Mouse (Mus musculus): ENCODE data around the gene Nexn. TPM values are rescaled to one million over a fixed set of nuclear protein-coding genes. Genes with fewer than 3 reads are reported as not detected.
A peak's percentile ranks its signal among the peaks of the same experiment; 100 is the strongest.
"Not testable (repeated sequence)": the region's sequence is repeated elsewhere in the genome, so short reads cannot be mapped to it uniquely, and the experiment has no call there.

The Nexn gene
- polyA plus RNA-seq, 1 experiment from 2014 or later, result 31.2 TPM

- no peak overlapping the region for H3K4me2 ChIP-seq (replicated peaks)
- ATAC-seq, result peak; percentile 68
These were observed 61.6 kb downstream of the Nexn start for GRCm38 (mm10) chr3:152204577-152204976.

DNA sequence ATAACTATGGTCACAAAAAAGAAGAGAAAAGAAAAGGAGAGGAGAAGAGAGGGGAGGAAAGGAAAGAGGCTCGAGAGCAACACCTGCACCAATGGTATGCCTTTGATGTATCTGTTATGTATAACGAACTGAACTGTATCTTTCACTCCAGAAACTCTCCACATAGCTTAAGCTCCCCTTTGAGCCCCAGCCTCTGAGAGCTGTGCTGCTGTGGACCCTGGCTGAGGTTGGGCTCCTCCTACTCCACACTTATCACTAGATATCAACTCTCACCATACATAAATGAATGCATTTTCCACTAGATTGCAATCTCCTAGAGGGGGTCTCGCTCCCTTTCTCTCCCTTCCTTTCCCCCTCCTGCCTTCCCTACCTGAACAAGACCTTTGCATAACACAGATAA lies 62.2 kb downstream of the Nexn start:
- H3K9ac ChIP-seq, result no peak overlapping the region
- ATAC-seq, result no peak
- H3K27me3 ChIP-seq (replicated peaks), result no peaks in the 10 kb centered on the region
- no peak overlapping the region for H3K27ac ChIP-seq
- H3K4me2 ChIP-seq (replicated peaks), result no peak overlapping the region
- no peak overlapping the region for H3K4me3 ChIP-seq (replicated peaks)
- 65% methylated on average over 3 of the region's 3 CpGs for WGBS
- H3K36me3 ChIP-seq, result no peaks in the 10 kb centered on the region
- peaks cover 6% of the 10 kb centered on the region; the same call in 1 of the 2 replicates for H3K4me1 ChIP-seq (replicated peaks)
- no peaks in the 10 kb centered on the region for H3K9me3 ChIP-seq

More at GRCm38 (mm10) chr3:152204577-152204976, 61.6 kb downstream of the Nexn start:
- no peak overlapping the region for H3K9ac ChIP-seq
- 63% methylated on average over 3 of the region's 3 CpGs for WGBS
- H3K36me3 ChIP-seq, result no peaks in the 10 kb centered on the region
- H3K27me3 ChIP-seq (replicated peaks), result no peaks in the 10 kb centered on the region
- peaks cover 9% of the 10 kb centered on the region; the same call in 1 of the 2 replicates for H3K4me1 ChIP-seq (replicated peaks)
- no peak overlapping the region for H3K4me3 ChIP-seq (replicated peaks)
- no peaks in the 10 kb centered on the region for H3K9me3 ChIP-seq
- H3K27ac ChIP-seq, result no peak overlapping the region

GRCm38 (mm10) chr3:152203411-152203810 lies 62.7 kb downstream of the Nexn start:
- Histone ChIP-seq H3K4me2 (replicated peaks) (no peak overlapping the region), H3K27me3 (replicated peaks) (no peaks in the 10 kb centered on the region), H3K4me3 (replicated peaks) (no peak overlapping the region), H3K9ac (no peak overlapping the region), H3K4me1 (replicated peaks) (peaks cover 3% of the 10 kb centered on the region; the same call in 1 of the 2 replicates), H3K27ac (no peak overlapping the region), H3K36me3 (no peaks in the 10 kb centered on the region), H3K9me3 (no peaks in the 10 kb centered on the region)
- ATAC-seq, result no peak
- WGBS, result 85% methylated on average over 6 of the region's 6 CpGs

- Histone ChIP-seq H3K9ac (no peak overlapping the region), H3K4me3 (replicated peaks) (no peak overlapping the region), H3K9me3 (no peaks in the 10 kb centered on the region), H3K27ac (no peak overlapping the region), H3K4me2 (replicated peaks) (no peak overlapping the region), H3K36me3 (no peaks in the 10 kb centered on the region), H3K4me1 (replicated peaks) (0 out of 2 replicates have a peak, but pooled peaks cover 2% of the 10 kb centered on the region), H3K27me3 (replicated peaks) (no peaks in the 10 kb centered on the region)
- no peak for ATAC-seq
These were observed 63.2 kb downstream of the Nexn start for GRCm38 (mm10) chr3:152202942-152203341.

GRCm38 (mm10) chr3:152201651-152202050 lies 64.5 kb downstream of the Nexn start:
- Histone ChIP-seq H3K4me3 (replicated peaks) (no peak overlapping the region), H3K36me3 (no peaks in the 10 kb centered on the region), H3K27ac (no peak overlapping the region), H3K27me3 (replicated peaks) (no peaks in the 10 kb centered on the region), H3K4me2 (replicated peaks) (no peak overlapping the region), H3K9me3 (no peaks in the 10 kb centered on the region), H3K4me1 (replicated peaks) (0 out of 2 replicates have a peak, but pooled peaks cover 2% of the 10 kb centered on the region), H3K9ac (no peak overlapping the region)
- WGBS, result 63% methylated on average over 2 of the region's 2 CpGs
- ATAC-seq, result peak; percentile 47

DNA sequence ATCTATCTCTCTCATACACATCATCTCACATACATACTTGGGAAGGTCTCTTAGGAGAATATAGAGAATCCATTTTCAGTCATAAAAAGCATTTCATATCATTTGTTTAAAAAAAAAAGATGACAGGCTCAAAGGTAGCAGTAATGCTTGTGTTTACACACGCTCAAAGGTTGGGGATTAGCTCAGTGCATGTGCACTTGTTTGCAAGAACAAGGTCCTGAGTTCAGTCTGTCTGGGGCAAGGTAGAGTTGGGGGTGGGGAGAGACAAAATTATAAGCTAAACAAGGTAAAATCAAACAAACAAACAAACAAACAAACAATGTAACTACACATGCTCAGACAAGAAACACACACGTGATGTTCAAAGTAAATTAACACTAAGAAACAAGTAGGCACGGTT lies 65.0 kb downstream of the Nexn start:
- Histone ChIP-seq H3K4me2 (replicated peaks) (no peak overlapping the region), H3K27me3 (replicated peaks) (no peaks in the 10 kb centered on the region), H3K27ac (no peak overlapping the region), H3K9ac (no peak overlapping the region), H3K4me1 (replicated peaks) (0 out of 2 replicates have a peak, but pooled peaks cover 2% of the 10 kb centered on the region), H3K36me3 (no peaks in the 10 kb centered on the region), H3K9me3 (no peaks in the 10 kb centered on the region), H3K4me3 (replicated peaks) (no peak overlapping the region)
- 72% methylated on average over 3 of the region's 3 CpGs for WGBS
- ATAC-seq, result peak; percentile 75

DNA sequence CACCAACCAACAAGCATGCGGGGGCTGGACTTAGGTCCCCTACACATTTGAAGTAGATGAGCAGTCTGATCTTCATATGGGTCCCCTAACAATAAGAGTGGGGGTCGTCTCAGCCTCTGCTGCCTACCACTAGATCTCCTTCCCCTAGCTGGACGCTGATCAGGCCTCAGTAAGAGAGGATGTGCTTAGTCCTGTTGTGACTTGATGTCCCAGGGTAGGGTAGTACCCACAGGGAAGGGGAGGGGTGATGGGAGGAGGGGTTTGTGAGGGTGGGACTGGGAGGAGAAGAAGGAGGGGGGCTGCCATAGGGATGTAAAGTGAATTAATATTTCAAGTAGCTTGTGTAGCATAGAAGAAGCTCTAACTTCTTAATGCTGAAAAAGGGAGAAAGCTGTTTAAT lies 67.0 kb downstream of the Nexn start:
- Histone ChIP-seq H3K4me3 (replicated peaks) (no peak overlapping the region), H3K27ac (no peak overlapping the region), H3K36me3 (no peaks in the 10 kb centered on the region), H3K27me3 (replicated peaks) (no peaks in the 10 kb centered on the region), H3K9ac (no peak overlapping the region), H3K4me1 (replicated peaks) (0 out of 2 replicates have a peak, but pooled peaks cover 1% of the 10 kb centered on the region), H3K4me2 (replicated peaks) (no peak overlapping the region), H3K9me3 (no peaks in the 10 kb centered on the region)
- no peak for ATAC-seq
- 67% methylated on average over 3 of the region's 3 CpGs for whole genome bisulfite sequencing

- not testable (repeated sequence) for H3K4me3 ChIP-seq (replicated peaks); H3K27me3 ChIP-seq (replicated peaks); H3K4me1 ChIP-seq (replicated peaks); H3K27ac ChIP-seq; H3K4me2 ChIP-seq (replicated peaks); ATAC-seq; H3K9me3 ChIP-seq; H3K36me3 ChIP-seq; H3K9ac ChIP-seq
- 29% methylated on average over 2 of the region's 2 CpGs for WGBS
These were observed 68.9 kb downstream of the Nexn start for GRCm38 (mm10) chr3:152197246-152197645.

DNA sequence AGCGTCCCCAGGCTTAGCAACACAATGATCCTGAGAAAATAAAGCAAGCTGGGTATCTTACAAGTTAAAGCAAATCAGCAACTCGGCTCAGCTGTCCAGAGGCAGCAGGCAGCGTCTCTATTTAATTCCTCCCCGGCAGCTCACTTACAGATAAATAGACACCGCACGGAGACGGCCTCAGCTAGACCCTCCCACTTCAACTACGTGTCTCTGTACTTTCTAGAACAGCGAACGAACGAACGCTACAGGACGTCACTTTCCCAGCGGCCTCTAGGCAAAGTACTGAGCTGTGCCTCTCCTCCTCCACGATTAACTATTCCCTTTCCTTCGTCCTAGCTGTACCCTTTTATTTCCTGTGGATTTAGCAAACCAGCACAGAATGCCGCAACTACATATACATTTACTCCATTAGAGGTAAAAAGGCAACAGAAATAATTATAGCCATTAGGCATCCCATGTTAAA lies 72.5 kb downstream of the Nexn start:
- no peaks in the 10 kb centered on the region for H3K36me3 ChIP-seq
- 0 out of 2 replicates have a peak, but pooled peaks cover 3% of the 10 kb centered on the region for H3K4me1 ChIP-seq (replicated peaks)
- no peaks in the 10 kb centered on the region for H3K27me3 ChIP-seq (replicated peaks)
- no peaks in the 10 kb centered on the region for H3K9me3 ChIP-seq
- ATAC-seq, result peak; percentile 98
- peak overlapping the region; percentile 50 for H3K9ac ChIP-seq
- peak overlapping the region; percentile 58 for H3K4me2 ChIP-seq (replicated peaks)
- WGBS, result 1% methylated on average over 17 of the region's 17 CpGs
- peak overlapping the region; percentile 46 for H3K4me3 ChIP-seq (replicated peaks)
- H3K27ac ChIP-seq, result peak overlapping the region; percentile 90

- Histone ChIP-seq H3K36me3 (no peaks in the 10 kb centered on the region), H3K9me3 (no peaks in the 10 kb centered on the region), H3K4me2 (replicated peaks) (peak overlapping the region; percentile 58), H3K27me3 (replicated peaks) (no peaks in the 10 kb centered on the region), H3K9ac (peak overlapping the region; percentile 50), H3K4me1 (replicated peaks) (0 out of 2 replicates have a peak, but pooled peaks cover 3% of the 10 kb centered on the region), H3K27ac (peak overlapping the region; percentile 90), H3K4me3 (replicated peaks) (peak overlapping the region; percentile 46)
- ATAC-seq, result no peak
- WGBS, result under 1% methylated on average over 7 of the region's 7 CpGs
These were observed 73.0 kb downstream of the Nexn start for GRCm38 (mm10) chr3:152193177-152193576.

DNA sequence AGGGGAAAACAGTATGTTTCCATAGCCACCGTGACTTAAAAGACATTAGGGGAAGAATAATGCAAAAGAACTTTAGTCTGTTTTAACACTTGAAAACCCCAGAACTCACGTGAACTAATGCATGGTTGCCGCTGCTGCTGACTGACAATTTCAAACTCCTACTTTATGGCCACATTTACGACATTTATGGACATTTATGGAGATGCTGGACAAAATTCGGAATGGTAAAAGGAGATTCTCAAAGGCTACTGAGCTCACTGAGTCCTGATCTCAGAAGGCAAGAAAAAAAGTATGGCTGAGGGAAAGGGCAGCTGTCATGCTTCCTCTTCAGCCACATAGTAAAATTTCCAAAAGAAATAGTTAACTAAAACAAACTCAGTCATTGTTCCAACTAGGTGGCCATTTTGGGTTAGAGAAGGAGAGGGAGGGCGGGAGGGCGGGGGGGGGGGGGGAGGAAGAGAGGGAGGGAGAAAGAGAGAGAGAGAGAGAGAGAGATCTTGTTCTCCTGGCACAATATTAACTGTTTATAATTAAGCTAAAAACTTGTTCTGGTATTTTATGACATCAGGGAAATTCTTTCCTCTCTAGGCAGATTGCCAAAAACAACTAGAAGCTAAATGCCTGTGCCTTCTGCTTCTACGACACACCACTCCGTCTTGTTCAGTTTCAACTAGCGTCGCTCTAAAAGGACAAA lies 73.8 kb downstream of the Nexn start:
- Histone ChIP-seq H3K9me3 (no peaks in the 10 kb centered on the region), H3K27me3 (replicated peaks) (no peaks in the 10 kb centered on the region), H3K4me1 (replicated peaks) (0 out of 2 replicates have a peak, but pooled peaks cover 3% of the 10 kb centered on the region), H3K4me3 (replicated peaks) (peak overlapping the region; percentile 35), H3K9ac (peak overlapping the region; percentile 11), H3K4me2 (replicated peaks) (peak overlapping the region; percentile 44), H3K27ac (peak overlapping the region; percentile 62), H3K36me3 (no peaks in the 10 kb centered on the region)
- peak; percentile 30; the same call in 1 of the 2 replicates for ATAC-seq
- 8% methylated on average over 9 of the region's 11 CpGs for WGBS

DNA sequence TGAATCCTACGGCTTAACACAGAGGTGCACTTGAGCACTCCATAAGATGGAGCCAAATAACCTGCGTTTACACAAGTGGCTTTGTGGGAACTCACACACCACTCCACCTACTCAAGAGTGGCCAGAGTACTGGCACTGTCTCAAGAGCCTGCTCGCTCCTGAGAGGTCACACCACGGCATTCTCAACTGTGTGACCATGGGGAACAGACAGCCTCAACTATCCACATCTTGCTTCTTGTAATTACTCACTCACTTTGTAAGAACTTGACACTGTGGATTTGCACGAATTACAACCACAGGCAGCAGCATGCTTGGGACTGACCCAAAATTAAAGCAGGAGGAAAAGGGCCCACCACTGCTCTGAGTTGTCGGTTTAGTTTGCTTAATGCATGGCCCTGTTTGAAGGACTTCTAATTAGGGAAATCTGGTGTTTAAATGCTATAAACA lies 74.3 kb downstream of the Nexn start:
- Histone ChIP-seq H3K27ac (peak overlapping the region; percentile 62), H3K27me3 (replicated peaks) (no peaks in the 10 kb centered on the region), H3K4me2 (replicated peaks) (peak overlapping the region; percentile 44), H3K9me3 (no peaks in the 10 kb centered on the region), H3K9ac (peak overlapping the region; percentile 11), H3K36me3 (no peaks in the 10 kb centered on the region), H3K4me3 (replicated peaks) (peak overlapping the region; percentile 35), H3K4me1 (replicated peaks) (0 out of 2 replicates have a peak, but pooled peaks cover 3% of the 10 kb centered on the region)
- WGBS, result 10% methylated on average over 6 of the region's 6 CpGs
- ATAC-seq, result peak; percentile 41; the same call in 1 of the 2 replicates

Measured in intestine, embryonic 15.5 days (tissue).